Mouse (Mus musculus): ENCODE results near the gene Epb41l3. TPM values are rescaled to one million over a fixed set of nuclear protein-coding genes. Genes with fewer than 3 reads are reported as not detected.
A peak's percentile ranks its signal among the peaks of the same experiment; 100 is the strongest.
"Not testable (repeated sequence)": the region's sequence is repeated elsewhere in the genome, so short reads cannot be mapped to it uniquely, and the experiment has no call there.

Gene Epb41l3
- polyA plus RNA-seq, 1 experiment from 2014 or later: 115 TPM

- H3K27ac ChIP-seq (ENCODE audit: low read depth, low read length): no peak overlapping the region
- H3K36me3 ChIP-seq (ENCODE audit: control insufficient read depth, insufficient read depth, low read length): no peaks in the 10 kb centered on the region
- 57% methylated on average over 8 of the region's 8 CpGs for WGBS
- ATAC-seq: no peak
- no peak overlapping the region for H3K4me2 ChIP-seq (ENCODE audit: low read length)
- no peaks in the 10 kb centered on the region for H3K27me3 ChIP-seq (replicated peaks; ENCODE audit: control insufficient read depth, insufficient read depth, low read length)
- no peak overlapping the region for H3K4me3 ChIP-seq (ENCODE audit: low read length)
- H3K4me1 ChIP-seq (ENCODE audit: control insufficient read depth, insufficient read depth, low read depth, low read length): no peaks in the 10 kb centered on the region
- H3K9me3 ChIP-seq (ENCODE audit: control insufficient read depth, low read length): no peaks in the 10 kb centered on the region
- no peak overlapping the region for H3K9ac ChIP-seq (ENCODE audit: low read depth, low read length)
Observed at GRCm38 (mm10) chr17:69103326-69103725, 27.8 kb downstream of the Epb41l3 start.

GRCm38 (mm10) chr17:69105035-69105798 is 29.7 kb downstream of the Epb41l3 start:
- no peak overlapping the region for H3K4me2 ChIP-seq (ENCODE audit: low read length)
- H3K4me1 ChIP-seq (ENCODE audit: control insufficient read depth, insufficient read depth, low read depth, low read length): no peaks in the 10 kb centered on the region
- no peaks in the 10 kb centered on the region for H3K36me3 ChIP-seq (ENCODE audit: control insufficient read depth, insufficient read depth, low read length)
- no peak overlapping the region for H3K9ac ChIP-seq (ENCODE audit: low read depth, low read length)
- no peak overlapping the region for H3K27ac ChIP-seq (ENCODE audit: low read depth, low read length)
- no peaks in the 10 kb centered on the region for H3K27me3 ChIP-seq (replicated peaks; ENCODE audit: control insufficient read depth, insufficient read depth, low read length)
- no peak overlapping the region for H3K4me3 ChIP-seq (ENCODE audit: low read length)
- 66% methylated on average over 14 of the region's 14 CpGs for WGBS
- ATAC-seq: no peak
- no peaks in the 10 kb centered on the region for H3K9me3 ChIP-seq (ENCODE audit: control insufficient read depth, low read length)

- Histone ChIP-seq H3K4me1 (ENCODE audit: control insufficient read depth, insufficient read depth, low read depth, low read length) (no peaks in the 10 kb centered on the region), H3K4me2 (ENCODE audit: low read length) (no peak overlapping the region), H3K27me3 (replicated peaks; ENCODE audit: control insufficient read depth, insufficient read depth, low read length) (no peaks in the 10 kb centered on the region), H3K4me3 (ENCODE audit: low read length) (no peak overlapping the region), H3K9ac (ENCODE audit: low read depth, low read length) (no peak overlapping the region), H3K27ac (ENCODE audit: low read depth, low read length) (no peak overlapping the region), H3K36me3 (ENCODE audit: control insufficient read depth, insufficient read depth, low read length) (no peaks in the 10 kb centered on the region), H3K9me3 (ENCODE audit: control insufficient read depth, low read length) (no peaks in the 10 kb centered on the region)
- 30% methylated on average over 5 of the region's 5 CpGs for WGBS
- no peak; the same call in 1 of the 2 replicates for ATAC-seq
Observed at GRCm38 (mm10) chr17:69105799-69106401, 30.4 kb downstream of the Epb41l3 start.

GRCm38 (mm10) chr17:69109216-69109615 is 33.7 kb downstream of the Epb41l3 start:
- Histone ChIP-seq H3K4me2 (ENCODE audit: low read length) (no peak overlapping the region), H3K4me1 (ENCODE audit: control insufficient read depth, insufficient read depth, low read depth, low read length) (no peaks in the 10 kb centered on the region), H3K36me3 (ENCODE audit: control insufficient read depth, insufficient read depth, low read length) (no peaks in the 10 kb centered on the region), H3K27ac (ENCODE audit: low read depth, low read length) (no peak overlapping the region), H3K4me3 (ENCODE audit: low read length) (no peak overlapping the region), H3K27me3 (replicated peaks; ENCODE audit: control insufficient read depth, insufficient read depth, low read length) (no peaks in the 10 kb centered on the region), H3K9me3 (ENCODE audit: control insufficient read depth, low read length) (no peaks in the 10 kb centered on the region), H3K9ac (ENCODE audit: low read depth, low read length) (no peak overlapping the region)
- 56% methylated on average over 6 of the region's 6 CpGs for WGBS
- 0 out of 2 replicates have a peak, but pooled peaks have one; percentile 20 for ATAC-seq

- WGBS: 49% methylated on average over 2 of the region's 2 CpGs
Observed at GRCm38 (mm10) chr17:69112232-69112631, 36.7 kb downstream of the Epb41l3 start.

GRCm38 (mm10) chr17:69119183-69119582 is 43.7 kb downstream of the Epb41l3 start:
- H3K4me2 ChIP-seq (ENCODE audit: low read length): no peak overlapping the region
- H3K27ac ChIP-seq (ENCODE audit: low read depth, low read length): no peak overlapping the region
- H3K27me3 ChIP-seq (replicated peaks; ENCODE audit: control insufficient read depth, insufficient read depth, low read length): no peaks in the 10 kb centered on the region
- ATAC-seq: no peak
- no peak overlapping the region for H3K9ac ChIP-seq (ENCODE audit: low read depth, low read length)
- H3K4me3 ChIP-seq (ENCODE audit: low read length): no peak overlapping the region
- H3K4me1 ChIP-seq (ENCODE audit: control insufficient read depth, insufficient read depth, low read depth, low read length): peaks cover 13% of the 10 kb centered on the region
- WGBS: 87% methylated on average over 8 of the region's 8 CpGs
- H3K9me3 ChIP-seq (ENCODE audit: control insufficient read depth, low read length): no peaks in the 10 kb centered on the region
- no peaks in the 10 kb centered on the region for H3K36me3 ChIP-seq (ENCODE audit: control insufficient read depth, insufficient read depth, low read length)

More at GRCm38 (mm10) chr17:69112232-69112631, 36.7 kb downstream of the Epb41l3 start:
- Histone ChIP-seq H3K4me2 (ENCODE audit: low read length) (no peak overlapping the region), H3K27ac (ENCODE audit: low read depth, low read length) (no peak overlapping the region), H3K27me3 (replicated peaks; ENCODE audit: control insufficient read depth, insufficient read depth, low read length) (no peaks in the 10 kb centered on the region), H3K4me1 (ENCODE audit: control insufficient read depth, insufficient read depth, low read depth, low read length) (no peaks in the 10 kb centered on the region), H3K36me3 (ENCODE audit: control insufficient read depth, insufficient read depth, low read length) (no peaks in the 10 kb centered on the region), H3K9me3 (ENCODE audit: control insufficient read depth, low read length) (no peaks in the 10 kb centered on the region), H3K4me3 (ENCODE audit: low read length) (no peak overlapping the region), H3K9ac (ENCODE audit: low read depth, low read length) (no peak overlapping the region)
- no peak for ATAC-seq

GRCm38 (mm10) chr17:69120533-69121358 is 45.3 kb downstream of the Epb41l3 start:
- Histone ChIP-seq H3K27me3 (replicated peaks; ENCODE audit: control insufficient read depth, insufficient read depth, low read length) (no peaks in the 10 kb centered on the region), H3K4me1 (ENCODE audit: control insufficient read depth, insufficient read depth, low read depth, low read length) (peaks cover 13% of the 10 kb centered on the region), H3K4me2 (ENCODE audit: low read length) (peak overlapping the region; percentile 50), H3K36me3 (ENCODE audit: control insufficient read depth, insufficient read depth, low read length) (no peaks in the 10 kb centered on the region), H3K9ac (ENCODE audit: low read depth, low read length) (peak overlapping the region; percentile 32), H3K4me3 (ENCODE audit: low read length) (peak overlapping the region; percentile 10), H3K27ac (ENCODE audit: low read depth, low read length) (no peak overlapping the region), H3K9me3 (ENCODE audit: control insufficient read depth, low read length) (no peaks in the 10 kb centered on the region)
- WGBS: 3% methylated on average over 19 of the region's 19 CpGs
- ATAC-seq: peak; percentile 80

GRCm38 (mm10) chr17:69122403-69122802 is 46.9 kb downstream of the Epb41l3 start:
- not testable (repeated sequence) for ATAC-seq; H3K9ac ChIP-seq (ENCODE audit: low read depth, low read length); H3K9me3 ChIP-seq (ENCODE audit: control insufficient read depth, low read length); H3K27ac ChIP-seq (ENCODE audit: low read depth, low read length); H3K27me3 ChIP-seq (replicated peaks; ENCODE audit: control insufficient read depth, insufficient read depth, low read length); H3K36me3 ChIP-seq (ENCODE audit: control insufficient read depth, insufficient read depth, low read length); H3K4me3 ChIP-seq (ENCODE audit: low read length)
- peaks cover 15% of the 10 kb centered on the region for H3K4me1 ChIP-seq (ENCODE audit: control insufficient read depth, insufficient read depth, low read depth, low read length)
- 13% methylated on average over 6 of the region's 6 CpGs for WGBS
- peak overlapping the region; percentile 22; the same call in 1 of the 2 replicates for H3K4me2 ChIP-seq (ENCODE audit: low read length)

- H3K4me3 ChIP-seq (ENCODE audit: low read length): no peak overlapping the region
- WGBS: 67% methylated on average over 7 of the region's 7 CpGs
- no peaks in the 10 kb centered on the region for H3K9me3 ChIP-seq (ENCODE audit: control insufficient read depth, low read length)
- H3K4me1 ChIP-seq (ENCODE audit: control insufficient read depth, insufficient read depth, low read depth, low read length): peaks cover 10% of the 10 kb centered on the region
- no peak overlapping the region for H3K4me2 ChIP-seq (ENCODE audit: low read length)
- H3K27me3 ChIP-seq (replicated peaks; ENCODE audit: control insufficient read depth, insufficient read depth, low read length): no peaks in the 10 kb centered on the region
- no peaks in the 10 kb centered on the region for H3K36me3 ChIP-seq (ENCODE audit: control insufficient read depth, insufficient read depth, low read length)
- H3K27ac ChIP-seq (ENCODE audit: low read depth, low read length): no peak overlapping the region
- H3K9ac ChIP-seq (ENCODE audit: low read depth, low read length): no peak overlapping the region
- ATAC-seq: no peak
Observed at GRCm38 (mm10) chr17:69127436-69127835, 52.0 kb downstream of the Epb41l3 start.

Data from hindbrain, embryonic 16.5 days (tissue).